Mouse (Mus musculus) adrenal gland, adult 2 months (tissue): ENCODE measurements at regions not wholly inside any gene's neighbourhood (a gene's known extent, or its start where the extent isn't known, plus 50 kb on each side); places are given as distances from the start of the nearest gene placed in this dataset.
A peak's percentile ranks its signal among the peaks of the same experiment; 100 is the strongest.
"Not testable (repeated sequence)": the region's sequence is repeated elsewhere in the genome, so short reads cannot be mapped to it uniquely, and the experiment has no call there.

ENCODE experiments used
- DNase-seq: peaks from one replicate; pipeline ENCODE4 v3.0.0; 2021

DNA sequence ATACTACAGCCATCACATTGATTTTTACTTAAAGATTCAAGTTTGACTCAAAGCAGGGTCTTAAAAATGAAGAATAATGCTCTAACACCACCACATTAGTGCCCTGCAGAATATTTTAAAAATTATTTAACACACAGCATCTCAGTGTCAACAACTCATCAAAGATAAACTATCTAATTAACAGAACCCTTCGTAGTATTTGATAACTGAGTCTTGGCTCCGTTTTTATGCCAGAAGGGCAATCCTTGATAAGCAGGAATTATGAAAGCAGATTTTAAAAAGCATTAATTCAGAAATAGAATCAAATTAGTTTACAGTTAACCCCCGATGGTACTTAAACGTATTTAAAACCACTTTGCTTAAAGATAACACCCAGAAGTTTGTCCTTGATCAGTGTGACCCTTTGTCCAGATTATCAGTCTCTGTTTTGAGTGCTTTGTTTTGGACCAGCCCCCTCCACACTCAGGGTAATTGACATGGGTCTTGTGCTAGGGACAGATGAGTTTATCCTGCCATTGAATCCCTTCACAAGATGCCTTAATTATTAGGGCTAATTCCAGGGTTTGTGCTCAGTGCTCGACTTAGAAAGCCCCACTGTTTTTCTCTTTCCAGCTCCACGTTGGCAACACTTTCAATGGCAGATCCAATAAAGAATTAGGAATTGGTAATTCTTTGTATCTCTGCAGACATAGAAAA lies 69.4 kb upstream of the Dph6 start:
- DNase-seq: no peak

GRCm38 (mm10) chr2:114727197-114727596 lies 72.4 kb upstream of the Dph6 start:
- DNase-seq: no peak

DNA sequence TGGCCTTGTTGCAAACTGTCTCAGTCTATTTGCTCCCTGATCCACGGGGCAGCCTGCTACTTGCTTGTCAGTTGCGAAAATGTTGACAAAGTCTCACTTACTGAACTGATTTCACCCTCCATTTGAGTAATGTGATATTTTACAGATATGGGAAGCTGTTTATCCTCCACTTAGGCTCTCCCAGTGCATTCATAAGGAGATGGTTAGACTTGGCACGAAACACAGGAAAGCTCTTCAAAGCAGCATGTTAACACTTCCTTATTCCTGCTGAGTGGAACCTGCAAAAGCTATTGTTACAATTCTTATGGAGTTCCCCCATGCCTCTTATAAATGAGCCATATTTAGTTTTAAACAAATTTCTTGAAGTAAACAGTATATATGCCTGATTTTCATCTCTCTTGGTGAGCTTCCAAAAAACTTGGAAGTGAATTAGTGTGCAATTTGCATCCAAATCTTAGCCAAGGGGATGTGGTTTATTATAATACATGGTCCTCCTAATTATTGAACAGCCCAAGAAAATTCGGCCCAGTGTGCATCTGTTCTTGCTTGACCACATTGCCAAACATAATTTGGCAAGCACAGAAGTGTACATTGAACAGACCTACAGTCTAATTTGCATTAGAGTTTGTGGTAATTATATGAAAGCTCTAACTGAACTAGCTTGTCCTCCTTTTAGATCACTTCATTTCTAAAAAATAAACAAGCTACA lies 80.3 kb upstream of the Dph6 start:
- DNase-seq: no peak

DNA sequence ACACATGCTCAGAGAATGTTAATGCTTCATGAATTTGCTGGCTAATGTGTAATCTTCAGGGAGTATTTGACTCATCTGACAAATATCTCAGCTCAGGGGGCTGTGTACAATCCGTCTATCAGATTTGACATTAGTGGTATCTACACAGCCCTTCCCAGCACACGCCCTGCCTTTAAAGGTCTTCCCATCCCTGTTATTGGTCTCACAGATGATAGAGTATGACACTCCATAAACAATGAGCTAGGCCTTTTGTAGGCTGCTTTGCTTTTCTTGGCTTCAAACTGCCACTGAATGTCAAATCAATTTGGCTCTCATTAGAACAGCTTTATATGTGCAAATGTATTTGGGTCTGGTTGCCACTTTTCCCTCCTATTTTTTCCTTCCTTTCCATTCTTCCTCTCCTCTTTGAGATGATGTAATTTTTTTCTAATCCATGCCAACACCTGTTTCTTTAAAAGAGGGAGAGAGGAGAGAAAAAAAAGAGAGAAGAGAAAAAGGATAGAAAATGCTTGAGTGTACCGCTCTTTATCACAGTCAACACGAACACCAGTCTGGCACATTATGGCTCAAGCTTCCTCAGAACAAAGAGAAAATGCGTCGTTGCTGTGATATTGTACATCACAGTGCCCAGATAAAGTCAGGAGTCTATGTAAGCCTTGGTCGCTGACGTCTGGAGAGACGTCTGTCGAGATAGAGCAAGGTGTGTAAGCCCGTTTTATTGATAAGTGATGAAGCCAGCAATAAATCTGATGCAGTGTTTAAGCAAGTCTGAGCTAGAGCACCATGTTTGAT lies 84.9 kb upstream of the Dph6 start:
- no peak for DNase-seq

DNA sequence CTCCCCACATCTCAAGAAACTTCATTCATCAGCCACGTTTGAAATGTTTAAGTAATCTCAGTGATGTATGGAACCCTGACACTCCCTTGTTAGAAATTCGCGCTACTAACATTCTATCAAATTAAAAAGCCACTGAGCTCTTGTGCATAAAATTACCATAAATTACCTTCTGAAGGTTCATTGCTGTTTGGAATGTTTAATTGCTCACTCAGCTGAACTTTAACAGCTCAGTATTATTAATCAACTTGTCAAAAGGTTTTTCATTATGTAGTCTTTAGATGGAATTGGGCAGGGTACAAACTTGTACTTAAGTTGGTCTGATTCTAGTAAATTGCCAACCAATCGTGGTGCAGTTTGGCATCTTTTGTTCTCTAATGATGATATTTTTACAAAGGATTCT lies 108.5 kb upstream of the Dph6 start:
- DNase-seq: no peak

DNA sequence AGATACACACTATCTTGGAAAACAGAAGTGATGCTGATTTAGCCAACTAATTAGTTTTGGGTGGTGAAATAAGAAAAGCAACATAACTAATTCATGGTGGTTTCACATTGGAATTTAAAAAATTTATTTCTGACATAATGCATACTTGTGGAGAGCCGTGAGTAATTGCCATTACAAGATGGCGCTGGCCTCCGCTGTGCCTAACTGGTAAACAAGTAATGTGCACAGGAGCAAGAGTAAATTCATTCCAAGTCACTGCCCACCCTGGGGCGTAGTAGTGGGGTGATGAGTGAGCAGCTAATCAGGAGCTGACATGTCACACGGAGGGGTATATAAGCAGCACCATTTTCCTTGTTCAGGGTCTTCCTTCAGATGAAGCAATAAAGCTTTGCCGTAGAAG lies 119.0 kb upstream of the Dph6 start:
- DNase-seq: not testable (repeated sequence)

DNA sequence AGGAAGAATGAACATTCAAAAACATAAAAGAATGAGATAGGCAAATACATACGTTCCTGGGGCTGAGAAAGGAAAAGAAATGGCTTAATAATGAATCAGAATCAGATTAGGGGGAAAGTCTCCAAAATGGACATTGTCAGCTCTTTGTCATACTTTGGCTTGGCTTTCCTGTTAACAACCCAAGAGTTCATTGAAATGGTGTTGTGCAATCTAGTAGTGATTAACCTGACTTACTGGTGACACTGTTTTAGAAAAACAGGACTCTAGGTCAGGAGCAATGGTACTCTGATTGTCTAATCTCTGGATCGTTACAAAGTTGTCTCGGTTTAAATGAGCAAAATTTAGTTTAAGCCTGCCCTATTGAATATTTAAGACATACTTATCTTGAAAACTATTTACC lies 119.5 kb upstream of the Dph6 start:
- peak; percentile 13 for DNase-seq

GRCm38 (mm10) chr2:114775532-114775931 lies 120.8 kb upstream of the Dph6 start:
- peak; percentile 58 for DNase-seq

DNA sequence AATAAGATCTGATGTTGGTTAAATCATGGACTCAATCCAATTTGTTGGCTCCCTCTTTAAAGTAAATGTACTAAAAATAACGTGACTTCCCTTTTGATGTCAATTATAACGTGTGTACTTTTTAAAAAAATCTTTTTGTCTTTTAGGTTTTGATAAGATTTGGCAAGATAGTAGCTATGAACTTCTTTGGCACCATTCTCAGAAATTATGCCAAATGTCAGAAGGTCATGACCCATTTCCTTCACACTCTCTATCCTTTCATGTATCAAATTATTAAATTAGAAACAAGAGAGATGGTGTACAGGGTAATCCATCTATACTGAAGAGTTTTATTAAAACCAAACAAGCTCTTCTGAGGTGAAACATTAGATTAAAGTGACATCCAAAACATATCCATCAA lies 121.4 kb upstream of the Dph6 start:
- DNase-seq: no peak

GRCm38 (mm10) chr2:114782450-114782849 lies 127.7 kb upstream of the Dph6 start:
- DNase-seq: peak; percentile 36

GRCm38 (mm10) chr2:114784191-114784590 lies 129.4 kb upstream of the Dph6 start:
- DNase-seq: no peak

- no peak for DNase-seq
Observed at GRCm38 (mm10) chr2:114788251-114788650, 133.5 kb upstream of the Dph6 start.

GRCm38 (mm10) chr2:114796630-114797290 lies 142.0 kb upstream of the Dph6 start:
- DNase-seq: no peak

DNA sequence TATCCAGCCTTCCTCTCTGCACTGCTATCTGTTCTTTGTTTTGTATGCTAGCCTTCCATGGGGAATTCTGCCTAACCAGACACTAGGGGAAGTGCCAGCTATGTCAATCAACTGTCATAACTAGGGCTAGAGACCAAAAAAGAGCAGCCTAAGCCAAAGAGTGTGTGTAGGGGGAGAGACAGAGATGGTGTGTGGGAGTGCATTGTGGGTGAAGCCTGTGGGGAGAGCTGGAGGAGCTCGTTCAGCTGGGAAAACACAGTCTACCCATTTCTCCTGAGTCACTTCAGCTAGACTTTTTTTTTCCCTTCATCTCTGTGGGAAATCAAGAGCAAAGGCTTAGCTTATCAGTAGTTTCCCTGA lies 142.5 kb upstream of the Dph6 start:
- DNase-seq: no peak

DNA sequence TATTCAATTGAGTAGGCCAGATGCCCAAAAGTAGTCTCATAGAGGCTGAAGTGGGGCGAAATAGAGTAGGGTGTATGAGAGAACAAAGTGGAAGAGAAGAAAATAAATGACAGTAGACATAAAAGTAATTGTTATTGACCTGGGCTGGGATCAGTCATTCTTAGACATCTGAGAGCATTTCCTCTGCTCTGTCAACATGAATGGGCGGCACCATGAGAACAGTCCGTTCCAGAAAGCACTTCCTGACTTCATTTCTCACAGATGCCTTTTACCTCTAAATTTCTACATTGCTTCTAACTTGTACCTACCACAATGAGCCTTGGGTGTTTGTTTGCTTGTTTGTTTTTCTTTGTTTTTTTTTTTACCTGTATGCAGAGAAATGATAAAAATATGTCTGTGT lies 148.5 kb upstream of the Dph6 start:
- DNase-seq: no peak

DNA sequence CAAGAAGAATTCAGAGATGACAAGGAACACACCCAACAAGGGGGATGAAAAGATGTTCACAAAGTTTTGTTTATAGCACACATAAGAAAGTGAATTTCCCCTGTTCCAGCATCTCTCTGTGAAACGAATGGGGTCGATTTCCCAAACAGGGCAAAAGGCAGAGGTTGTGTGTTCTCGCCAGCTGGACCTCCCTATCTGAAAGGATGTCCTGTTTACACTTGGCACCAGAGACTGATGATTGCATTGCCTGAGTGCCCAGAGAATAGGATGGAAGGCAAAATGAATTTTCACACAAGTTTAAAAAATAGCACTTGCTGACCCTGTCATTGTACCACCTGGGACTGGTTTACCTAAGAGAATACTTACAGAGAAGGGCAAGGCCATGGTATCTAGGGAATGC lies 149.2 kb upstream of the Dph6 start:
- no peak for DNase-seq

DNA sequence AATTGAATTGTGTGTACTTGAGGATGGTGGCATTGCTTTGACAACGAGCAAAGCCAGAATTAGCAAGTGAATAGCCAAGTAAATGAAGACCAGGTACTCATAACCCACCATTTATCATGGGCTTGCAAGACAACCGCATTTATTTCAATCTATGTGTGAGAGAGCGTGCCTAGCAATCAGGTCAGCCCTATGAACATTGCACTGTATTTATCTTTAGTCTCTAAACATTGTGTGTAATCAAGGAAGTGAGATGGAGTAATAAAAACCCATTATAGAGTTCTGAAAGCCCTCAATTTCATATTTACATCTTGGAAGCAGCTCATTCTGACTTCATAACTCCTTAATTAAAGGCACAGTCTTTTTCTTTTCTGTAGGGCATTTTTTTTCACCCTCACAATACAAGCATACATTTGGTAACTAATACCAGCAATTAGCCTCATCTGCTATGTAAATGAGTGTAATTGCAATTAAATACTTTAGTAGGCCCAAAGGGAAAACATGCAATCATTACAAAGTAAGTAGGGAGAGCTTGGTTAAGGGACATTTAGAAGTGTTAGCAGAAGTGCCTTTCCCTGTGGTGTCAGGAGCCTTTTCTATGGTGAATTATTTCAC lies 150.8 kb upstream of the Dph6 start:
- no peak for DNase-seq

- DNase-seq: no peak
Observed at GRCm38 (mm10) chr2:114808046-114808445, 153.3 kb upstream of the Dph6 start.

DNA sequence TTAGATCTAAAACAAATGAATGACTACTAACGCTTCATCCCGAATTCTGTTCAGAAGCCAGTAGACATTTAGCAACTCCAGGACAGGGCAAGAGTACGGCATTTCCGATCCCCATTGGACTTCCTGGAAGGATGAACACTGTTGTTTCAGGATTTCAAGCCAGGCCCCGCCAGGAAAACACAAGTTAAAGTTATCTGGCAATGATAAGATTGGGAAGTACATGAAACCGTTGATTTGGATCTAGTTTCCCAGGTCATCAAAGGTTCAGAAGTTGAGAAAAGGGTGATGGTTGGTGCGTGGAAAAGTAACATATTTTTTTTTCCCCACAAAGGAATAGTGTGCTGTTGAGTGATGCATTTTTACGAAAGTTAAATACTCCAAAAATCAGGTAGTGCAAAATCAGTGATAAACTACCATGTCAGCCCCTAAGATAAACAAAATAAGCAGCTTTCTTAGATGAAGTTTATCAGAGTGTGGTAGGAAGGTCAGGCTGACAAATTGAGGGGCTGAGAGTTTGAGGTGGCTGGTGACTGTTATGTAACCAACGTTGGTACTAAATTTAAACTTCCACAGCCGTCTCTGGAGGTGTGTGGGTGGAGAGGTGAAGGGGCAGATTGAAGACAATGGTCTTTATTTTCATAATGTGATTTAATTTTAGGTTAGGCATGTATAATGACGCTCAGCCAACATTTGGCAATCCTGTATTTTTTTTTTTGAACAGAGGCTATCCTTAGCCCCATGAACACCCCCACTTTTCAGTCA lies 157.6 kb upstream of the Dph6 start:
- DNase-seq: peak; percentile 28

DNA sequence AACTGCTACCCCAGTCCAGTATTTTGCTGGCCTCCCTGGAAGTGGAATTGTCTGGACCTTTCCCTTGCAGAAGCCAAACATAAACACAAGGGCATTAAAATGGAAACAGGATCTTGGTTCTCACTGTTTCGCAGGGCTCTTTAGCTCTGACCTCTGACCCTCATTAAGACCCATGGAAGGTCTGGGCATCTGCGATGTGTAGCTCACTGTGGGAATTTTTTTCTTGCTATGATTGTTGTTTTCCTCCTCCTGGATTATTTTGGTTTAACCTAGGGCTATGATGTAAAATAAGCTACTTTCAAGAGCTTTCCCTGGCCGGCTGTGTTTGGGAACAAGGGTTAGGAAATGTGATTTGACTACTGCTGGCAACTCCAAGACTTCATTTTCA lies 158.1 kb upstream of the Dph6 start:
- DNase-seq: no peak

- DNase-seq: no peak
Observed at GRCm38 (mm10) chr2:114822657-114823056, 167.9 kb upstream of the Dph6 start.

DNA sequence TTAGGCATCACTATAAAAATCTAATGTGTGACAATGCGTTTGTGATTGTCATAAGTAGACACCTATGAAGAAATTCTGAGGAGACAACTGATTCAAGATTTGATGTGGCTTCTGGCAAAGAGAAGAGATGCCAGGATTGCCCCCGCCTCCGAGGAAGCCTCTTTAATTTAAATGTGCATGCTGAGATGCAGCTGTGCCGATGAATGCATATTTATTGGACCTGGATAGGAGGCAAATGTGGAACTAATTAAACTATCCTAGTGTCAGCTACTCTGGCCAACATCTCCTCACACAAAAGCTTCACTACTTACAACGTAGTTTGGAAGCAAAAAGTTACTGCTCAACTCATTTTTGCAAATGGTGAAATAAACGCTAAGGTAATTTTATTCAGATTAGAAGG lies 173.4 kb upstream of the Dph6 start:
- DNase-seq: no peak
